Mouse (Mus musculus) embryonic facial prominence, embryonic 15.5 days (tissue): ENCODE results near the gene Gm20388. TPM values are rescaled to one million over a fixed set of nuclear protein-coding genes. Genes with fewer than 3 reads are reported as not detected.
A peak's percentile ranks its signal among the peaks of the same experiment; 100 is the strongest.

Experiments
- ATAC-seq: fragments of 200-750 bp; cut with Nextera tagmentation; 2 replicates; pipeline ENCODE4 v1.8.0; 2017; ENCODE audit warnings: low read depth, moderate TSS enrichment; ENCODE audit not compliant: insufficient number of reproducible peaks, low FRiP score, low TSS enrichment
- H3K27ac ChIP-seq: fragments of 300-500 bp; sonication (generic); replicated peaks from 2 replicates; pipeline ENCODE4 v1.5.1; 2015; ENCODE audit warnings: mild to moderate bottlenecking, inconsistent platforms
- H3K27me3 ChIP-seq: fragments of 300-500 bp; sonication (generic); 2 replicates; pipeline ENCODE4 v1.6.1; 2015; ENCODE audit warnings: inconsistent platforms
- H3K36me3 ChIP-seq: fragments of 300-500 bp; sonication (generic); 2 replicates; pipeline ENCODE4 v1.6.1; 2015; ENCODE audit warnings: mild to moderate bottlenecking, inconsistent platforms
- H3K4me1 ChIP-seq: fragments of 300-500 bp; sonication (generic); 2 replicates; pipeline ENCODE4 v1.6.1; 2015; ENCODE audit warnings: inconsistent platforms
- H3K4me2 ChIP-seq: fragments of 300-500 bp; sonication (generic); replicated peaks from 2 replicates; pipeline ENCODE4 v1.6.1; 2015; ENCODE audit warnings: mild to moderate bottlenecking, inconsistent platforms
- H3K4me3 ChIP-seq: fragments of 300-500 bp; sonication (generic); replicated peaks from 2 replicates; pipeline ENCODE4 v1.5.1; 2015; ENCODE audit warnings: mild to moderate bottlenecking, inconsistent platforms
- H3K9ac ChIP-seq: fragments of 300-500 bp; sonication (generic); 2 replicates; pipeline ENCODE4 v1.6.1; 2015; ENCODE audit warnings: inconsistent platforms
- H3K9me3 ChIP-seq: fragments of 300-500 bp; sonication (generic); replicated peaks from 2 replicates; pipeline ENCODE4 v1.6.1; 2016; ENCODE audit warnings: inconsistent platforms
- WGBS: fragments of 180-500 bp; shearing (Covaris S2); methylation state at CpG from one replicate; pipeline ENCODE4 v1.1.7; 2015; 5-methylcytosine and 5-hydroxymethylcytosine counted together
- polyA plus RNA-seq: library from polyadenylated mRNA; unstranded; fragments of >200 nt; fragmentation: Nextera tagmentation; extraction: Ambion mirVana; gene quantifications from 2 replicates; pipeline ENCODE4 v1.2.1, GENCODE M21; 2015

Gm20388 gene
- polyA plus RNA-seq, 1 experiment from 2014 or later = 8.0 TPM

GRCm38 (mm10) chr8:120830661-120831060 is 920.0 kb downstream of the Gm20388 start:
- no peak overlapping the region for H3K27ac ChIP-seq

GRCm38 (mm10) chr8:120832022-120832421 is 921.4 kb downstream of the Gm20388 start:
- WGBS = 32% methylated on average over 14 of the region's 14 CpGs
- H3K4me3 ChIP-seq = no peak overlapping the region
- no peaks in the 10 kb centered on the region for H3K9me3 ChIP-seq
- no peak for ATAC-seq
- no peaks in the 10 kb centered on the region for H3K4me1 ChIP-seq
- H3K4me2 ChIP-seq = no peak overlapping the region
- no peak overlapping the region for H3K27ac ChIP-seq
- no peaks in the 10 kb centered on the region for H3K36me3 ChIP-seq
- no peak overlapping the region for H3K9ac ChIP-seq
- peaks cover 50% of the 10 kb centered on the region for H3K27me3 ChIP-seq

More at GRCm38 (mm10) chr8:120830661-120831060, 920.0 kb downstream of the Gm20388 start:
- no peaks in the 10 kb centered on the region for H3K9me3 ChIP-seq
- no peak for ATAC-seq
- H3K27me3 ChIP-seq = peaks cover 45% of the 10 kb centered on the region
- no peak overlapping the region for H3K4me2 ChIP-seq
- H3K36me3 ChIP-seq = no peaks in the 10 kb centered on the region
- no peak overlapping the region for H3K4me3 ChIP-seq
- no peak overlapping the region for H3K9ac ChIP-seq
- H3K4me1 ChIP-seq = no peaks in the 10 kb centered on the region
- 83% methylated on average over 12 of the region's 12 CpGs for WGBS

GRCm38 (mm10) chr8:120833196-120833595 is 922.6 kb downstream of the Gm20388 start:
- peaks cover 47% of the 10 kb centered on the region for H3K27me3 ChIP-seq
- WGBS = 28% methylated on average over 4 of the region's 4 CpGs

GRCm38 (mm10) chr8:120839031-120839430 is 928.4 kb downstream of the Gm20388 start:
- 28% methylated on average over 14 of the region's 14 CpGs for WGBS
- Histone ChIP-seq H3K4me3 (no peak overlapping the region), H3K4me2 (no peak overlapping the region), H3K4me1 (peaks cover 8% of the 10 kb centered on the region; the same call in 1 of the 2 replicates), H3K9me3 (no peaks in the 10 kb centered on the region), H3K27me3 (peaks cover 28% of the 10 kb centered on the region), H3K9ac (no peak overlapping the region), H3K27ac (no peak overlapping the region), H3K36me3 (no peaks in the 10 kb centered on the region)
- peak; percentile 67; the same call in 1 of the 2 replicates for ATAC-seq

More at GRCm38 (mm10) chr8:120833196-120833595, 922.6 kb downstream of the Gm20388 start:
- Histone ChIP-seq H3K9me3 (no peaks in the 10 kb centered on the region), H3K4me1 (no peaks in the 10 kb centered on the region), H3K36me3 (no peaks in the 10 kb centered on the region), H3K4me2 (no peak overlapping the region), H3K27ac (no peak overlapping the region), H3K4me3 (no peak overlapping the region), H3K9ac (no peak overlapping the region)
- ATAC-seq = no peak

- ATAC-seq = no peak
- Histone ChIP-seq H3K27ac (no peak overlapping the region), H3K27me3 (peaks cover 7% of the 10 kb centered on the region), H3K9ac (no peak overlapping the region), H3K4me1 (peaks cover 11% of the 10 kb centered on the region; the same call in 1 of the 2 replicates), H3K9me3 (no peaks in the 10 kb centered on the region), H3K36me3 (no peaks in the 10 kb centered on the region), H3K4me3 (no peak overlapping the region), H3K4me2 (no peak overlapping the region)
- WGBS = 63% methylated on average over 7 of the region's 7 CpGs
These were observed 932.4 kb downstream of the Gm20388 start for GRCm38 (mm10) chr8:120843084-120843483.

GRCm38 (mm10) chr8:120846018-120846417 is 935.4 kb downstream of the Gm20388 start:
- Histone ChIP-seq H3K27ac (no peak overlapping the region), H3K36me3 (no peaks in the 10 kb centered on the region), H3K4me2 (no peak overlapping the region), H3K9ac (no peak overlapping the region), H3K4me3 (no peak overlapping the region), H3K9me3 (no peaks in the 10 kb centered on the region), H3K27me3 (peaks cover 13% of the 10 kb centered on the region), H3K4me1 (0 out of 2 replicates have a peak, but pooled peaks cover 4% of the 10 kb centered on the region)
- WGBS = 44% methylated on average over 5 of the region's 5 CpGs
- peak; percentile 32; the same call in 1 of the 2 replicates for ATAC-seq

- ATAC-seq = no peak
- Histone ChIP-seq H3K9me3 (no peaks in the 10 kb centered on the region), H3K4me3 (no peak overlapping the region), H3K27ac (no peak overlapping the region), H3K36me3 (no peaks in the 10 kb centered on the region), H3K9ac (no peak overlapping the region), H3K27me3 (peaks cover 16% of the 10 kb centered on the region), H3K4me1 (0 out of 2 replicates have a peak, but pooled peaks cover 4% of the 10 kb centered on the region), H3K4me2 (no peak overlapping the region)
- WGBS = 4% methylated on average over 4 of the region's 4 CpGs
These were observed 936.6 kb downstream of the Gm20388 start for GRCm38 (mm10) chr8:120847279-120847678.

GRCm38 (mm10) chr8:120847735-120848134 is 937.1 kb downstream of the Gm20388 start:
- 6% methylated on average over 13 of the region's 14 CpGs for WGBS
- H3K4me1 ChIP-seq = 0 out of 2 replicates have a peak, but pooled peaks cover 4% of the 10 kb centered on the region
- H3K27ac ChIP-seq = no peak overlapping the region
- 0 out of 2 replicates have a peak overlapping the region, but pooled peaks have one; percentile 8 for H3K4me2 ChIP-seq
- no peaks in the 10 kb centered on the region for H3K9me3 ChIP-seq
- H3K9ac ChIP-seq = no peak overlapping the region
- ATAC-seq = no peak
- no peaks in the 10 kb centered on the region for H3K36me3 ChIP-seq
- H3K4me3 ChIP-seq = no peak overlapping the region
- peaks cover 17% of the 10 kb centered on the region for H3K27me3 ChIP-seq

GRCm38 (mm10) chr8:120848434-120848833 is 937.8 kb downstream of the Gm20388 start:
- Histone ChIP-seq H3K9me3 (no peaks in the 10 kb centered on the region), H3K4me2 (no peak overlapping the region), H3K9ac (no peak overlapping the region), H3K4me1 (0 out of 2 replicates have a peak, but pooled peaks cover 4% of the 10 kb centered on the region), H3K27me3 (peaks cover 12% of the 10 kb centered on the region), H3K4me3 (no peak overlapping the region), H3K36me3 (no peaks in the 10 kb centered on the region), H3K27ac (no peak overlapping the region)
- ATAC-seq = no peak
- WGBS = 67% methylated on average over 4 of the region's 4 CpGs

GRCm38 (mm10) chr8:120851411-120851810 is 940.8 kb downstream of the Gm20388 start:
- WGBS = 79% methylated on average over 12 of the region's 12 CpGs

GRCm38 (mm10) chr8:120859881-120860280 is 949.2 kb downstream of the Gm20388 start:
- 81% methylated on average over 14 of the region's 14 CpGs for WGBS
- no peak for ATAC-seq
- H3K4me1 ChIP-seq = peaks cover 22% of the 10 kb centered on the region
- H3K36me3 ChIP-seq = no peaks in the 10 kb centered on the region
- no peak overlapping the region for H3K9ac ChIP-seq
- no peaks in the 10 kb centered on the region for H3K9me3 ChIP-seq
- H3K4me3 ChIP-seq = no peak overlapping the region
- H3K27me3 ChIP-seq = 0 out of 2 replicates have a peak, but pooled peaks cover 4% of the 10 kb centered on the region
- no peak overlapping the region for H3K4me2 ChIP-seq
- H3K27ac ChIP-seq = no peak overlapping the region

More at GRCm38 (mm10) chr8:120851411-120851810, 940.8 kb downstream of the Gm20388 start:
- H3K4me2 ChIP-seq = no peak overlapping the region
- 0 out of 2 replicates have a peak, but pooled peaks cover 4% of the 10 kb centered on the region for H3K4me1 ChIP-seq
- H3K27ac ChIP-seq = no peak overlapping the region
- no peak overlapping the region for H3K9ac ChIP-seq
- H3K4me3 ChIP-seq = no peak overlapping the region
- H3K27me3 ChIP-seq = peaks cover 13% of the 10 kb centered on the region
- ATAC-seq = no peak
- H3K36me3 ChIP-seq = no peaks in the 10 kb centered on the region
- no peaks in the 10 kb centered on the region for H3K9me3 ChIP-seq
